In the genomic region with DNA sequence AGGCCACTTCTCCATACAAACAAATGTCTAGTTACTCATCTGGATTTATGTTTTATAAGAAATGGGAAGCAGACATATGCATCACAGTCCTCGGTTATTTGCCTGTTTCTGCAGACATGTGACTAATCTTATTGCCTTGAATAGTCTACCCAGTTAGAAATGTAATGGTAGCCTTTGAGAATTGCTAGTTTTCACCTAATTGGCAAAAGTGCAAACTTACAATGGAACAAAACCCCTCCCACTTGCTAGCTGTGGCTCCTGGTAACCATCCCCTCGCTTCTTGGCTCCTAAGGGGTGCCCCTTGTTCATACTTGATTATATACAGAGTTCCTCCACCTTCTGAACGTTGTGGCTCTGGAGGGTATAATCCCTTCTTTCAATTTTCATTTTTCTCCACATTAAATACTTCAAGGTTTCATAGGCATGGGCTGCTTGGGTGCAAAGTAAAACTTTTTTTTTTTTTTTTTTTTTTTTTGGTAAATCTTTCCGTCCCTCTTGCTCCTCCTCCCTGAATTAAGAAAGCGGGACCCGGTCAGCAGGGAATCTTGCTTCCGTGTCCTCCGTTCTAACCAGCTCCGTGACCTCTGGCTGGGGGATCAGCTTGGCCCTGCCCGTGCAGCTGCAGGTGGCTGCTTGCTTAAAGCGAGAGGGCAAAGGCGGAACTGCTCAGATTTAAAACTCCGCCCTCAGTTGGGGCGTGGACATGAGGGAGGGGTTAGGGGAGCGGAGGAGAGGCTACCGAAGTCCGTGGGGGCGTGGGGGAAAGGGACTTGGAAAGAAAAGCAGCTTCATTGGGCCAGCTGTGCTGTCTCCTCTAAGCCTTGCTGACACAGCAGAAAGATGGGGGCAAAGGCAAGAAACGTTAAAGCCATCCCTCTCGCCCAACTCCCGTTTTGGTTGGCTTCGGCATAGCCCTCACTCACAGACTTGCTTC, we compare ENCODE assay signal across 7 mouse cellular contexts. TPM values are rescaled to one million over a fixed set of nuclear protein-coding genes. Genes with fewer than 3 reads are reported as not detected.
DNase-seq lines count a peak whose midpoint lies in the region; ATAC-seq lines count a peak whose summit lies in the region.

No protein-coding gene starts in this region.

- H3K27me3 ChIP-seq in limb, embryonic 11.5 days (ENCODE audit: control insufficient read depth, insufficient read depth, low read length) = peaks cover 14% of the 10 kb centered on the region
- peaks cover 14% of the 10 kb centered on the region for H3K27me3 ChIP-seq in midbrain, embryonic 11.5 days (ENCODE audit: control insufficient read depth, insufficient read depth, low read length)

- intact Hi-C loops in gastrocnemius, postnatal 36 days (cut with DNase I) = no loop called here

- H3K36me3 ChIP-seq in limb, embryonic 11.5 days (ENCODE audit: control insufficient read depth, insufficient read depth, low read length) = no peaks in the 10 kb centered on the region
- H3K36me3 ChIP-seq in midbrain, embryonic 11.5 days (ENCODE audit: control insufficient read depth, insufficient read depth, low read length) = no peaks in the 10 kb centered on the region

- peak overlapping the region; percentile 64 for H3K4me3 ChIP-seq in limb, embryonic 11.5 days (ENCODE audit: low read depth, low read length)
- H3K4me3 ChIP-seq in midbrain, embryonic 11.5 days (ENCODE audit: low read depth, low read length) = peak overlapping the region; percentile 50

- H3K27ac ChIP-seq in limb, embryonic 11.5 days (replicated peaks; ENCODE audit: low read depth, low read length) = no peak overlapping the region
- H3K27ac ChIP-seq in midbrain, embryonic 11.5 days (ENCODE audit: low read depth, low read length) = peak overlapping the region; percentile 27

- H3K4me1 ChIP-seq in limb, embryonic 11.5 days (ENCODE audit: control insufficient read depth, insufficient read depth, low read length) = peaks cover 20% of the 10 kb centered on the region
- peaks cover 32% of the 10 kb centered on the region for H3K4me1 ChIP-seq in midbrain, embryonic 11.5 days (ENCODE audit: control insufficient read depth, insufficient read depth, low read length)

- H3K9me3 ChIP-seq in limb, embryonic 11.5 days (ENCODE audit: control insufficient read depth, low read length) = no peaks in the 10 kb centered on the region
- no peaks in the 10 kb centered on the region for H3K9me3 ChIP-seq in midbrain, embryonic 11.5 days (ENCODE audit: control insufficient read depth, low read length)

- no peak overlapping the region for H3K9ac ChIP-seq in limb, embryonic 11.5 days (ENCODE audit: low read length)
- H3K9ac ChIP-seq in midbrain, embryonic 11.5 days (ENCODE audit: low read length) = peak overlapping the region; percentile 34

- peak; percentile 48 for ATAC-seq in inflammation-experienced regulatory T-cells, adult 6 months
- ATAC-seq in limb, embryonic 11.5 days (ENCODE audit: insufficient number of reproducible peaks, low FRiP score, low TSS enrichment, low read depth) = peak; percentile 10; the same call in 1 of the 2 replicates
- ATAC-seq in midbrain, embryonic 11.5 days (ENCODE audit: low FRiP score) = peak; percentile 35

- peak overlapping the region; percentile 85 for H3K4me2 ChIP-seq in limb, embryonic 11.5 days (ENCODE audit: low read depth, severe bottlenecking)
- peak overlapping the region; percentile 85 for H3K4me2 ChIP-seq in midbrain, embryonic 11.5 days

- WGBS in limb, embryonic 11.5 days = 7% methylated on average over 22 of the region's 22 CpGs
- 4% methylated on average over 22 of the region's 22 CpGs for WGBS in midbrain, embryonic 11.5 days

- DNase-seq in adrenal gland, adult 2 months = peak; percentile 87
- DNase-seq in embryo, embryonic 10 days (ENCODE audit: low spot score) = peak; percentile 89
- peak; percentile 51 to 68 for DNase-seq in gastrocnemius, postnatal 36 days
- peak; percentile 85 for DNase-seq in limb, embryonic 11.5 days (ENCODE audit: low spot score)
- peak; percentile 96 for DNase-seq in midbrain, embryonic 11.5 days (ENCODE audit: low spot score, missing footprints)
- DNase-seq in spleen, postnatal 14 days (ENCODE audit: low spot score in 2 of 2) = peak; percentile 17 to 39

RNA-seq across cellular contexts. Expression of gene Igfbp5, which starts 4.7 kb away (rescaled TPM):
- total RNA-seq in adrenal gland, adult 2 months (2021) = 100 to 1,000 TPM in 1 of 2 experiments, 10 to 100 TPM in 1; 87.4 to 179 TPM
- 31.2 and 32.3 TPM in 2 replicates for polyA plus RNA-seq in adrenal gland, adult 2 months (2012; rRNA removed)
- total RNA-seq in gastrocnemius, postnatal 36 days (2021) = 100 to 1,000 TPM; 159 to 169 TPM
- polyA plus RNA-seq in inflammation-experienced regulatory T-cells, adult 6 months (2017; shearing (Covaris generic)) = under 1 TPM in 1 of 3 experiments, not detected in 2; 0.08 TPM
- 47.0 and 48.4 TPM in 2 replicates for polyA plus RNA-seq in limb, embryonic 11.5 days (2014; fragmentation: Nextera tagmentation; extraction: Ambion mirVana)
- 23.2 and 24.6 TPM in 2 replicates for polyA plus RNA-seq in midbrain, embryonic 11.5 days (2014; fragmentation: Nextera tagmentation; extraction: Ambion mirVana)

RNA-seq across cellular contexts. Expression of gene Igfbp2, which starts 45.6 kb away (rescaled TPM):
- total RNA-seq in adrenal gland, adult 2 months (2021) = 1 to 10 TPM; 2.0 to 4.1 TPM
- polyA plus RNA-seq in adrenal gland, adult 2 months (2012; rRNA removed) = 12.6 and 13.0 TPM in 2 replicates
- total RNA-seq in gastrocnemius, postnatal 36 days (2021) = under 1 TPM; 0.38 to 0.64 TPM
- not detected for polyA plus RNA-seq in inflammation-experienced regulatory T-cells, adult 6 months (2017; shearing (Covaris generic))
- 262 and 290 TPM in 2 replicates for polyA plus RNA-seq in limb, embryonic 11.5 days (2014; fragmentation: Nextera tagmentation; extraction: Ambion mirVana)
- polyA plus RNA-seq in midbrain, embryonic 11.5 days (2014; fragmentation: Nextera tagmentation; extraction: Ambion mirVana) = 468 and 548 TPM in 2 replicates

Comparison
In these comparisons a context has a peak if more than half of its experiments do, and no peak if none do; other contexts are left out.
1. DNase-seq: peak in every context shown above with its lines; median percentile 96 in midbrain, embryonic 11.5 days; 89 in embryo, embryonic 10 days; 87 in adrenal gland, adult 2 months; 85 in limb, embryonic 11.5 days; 60 in gastrocnemius, postnatal 36 days; 28 in spleen, postnatal 14 days.
2. RNA of gene Igfbp5, which starts 4.7 kb away (polyA plus RNA-seq): 47.0 to 48.4 TPM in limb, embryonic 11.5 days, 31.2 to 32.3 TPM in adrenal gland, adult 2 months and 23.2 to 24.6 TPM in midbrain, embryonic 11.5 days; 0.08 TPM in inflammation-experienced regulatory T-cells, adult 6 months; every median in the first group is over 10 times any median in the second.
3. RNA of gene Igfbp2, which starts 45.6 kb away (polyA plus RNA-seq): 468 to 548 TPM in midbrain, embryonic 11.5 days and 262 to 290 TPM in limb, embryonic 11.5 days; 12.6 to 13.0 TPM in adrenal gland, adult 2 months and not detected in inflammation-experienced regulatory T-cells, adult 6 months; every median in the first group is over 10 times any median in the second.
4. Peak in every context shown above with its lines, with median percentiles within 50 percentile points of each other: ATAC-seq.